Mouse (Mus musculus) megakaryocyte, embryonic 14.5 days (primary cell): Measurements from ENCODE around the gene Fcrla. TPM values are rescaled to one million over a fixed set of nuclear protein-coding genes. Genes with fewer than 3 reads are reported as not detected.

Experiments used
- H3K27me3 ChIP-seq: replicated peaks from 2 replicates; pipeline ENCODE3; 2012; ENCODE audit warnings: inconsistent platforms
- H3K36me3 ChIP-seq: replicated peaks from 2 replicates; pipeline ENCODE3; 2012; ENCODE audit warnings: low read length, inconsistent platforms, mixed read lengths
- H3K4me1 ChIP-seq: 2 replicates; pipeline ENCODE4 v1.6.1; 2012; ENCODE audit warnings: inconsistent platforms
- H3K4me3 ChIP-seq: replicated peaks from 2 replicates; pipeline ENCODE3; 2012; ENCODE audit warnings: moderate library complexity, mild to moderate bottlenecking, inconsistent platforms
- H3K9me3 ChIP-seq: 2 replicates; pipeline ENCODE4 v1.6.1; 2012; ENCODE audit warnings: inconsistent platforms
- FLI1 ChIP-seq: IDR thresholded peaks from 2 replicates; pipeline ENCODE4 v1.6.1; 2012; ENCODE audit warnings: low read length, inconsistent platforms, mixed read lengths
- GATA1 ChIP-seq: IDR thresholded peaks from 3 replicates; pipeline ENCODE4 v1.6.1; 2012; ENCODE audit warnings: mixed read lengths, low read length, inconsistent platforms, borderline replicate concordance
- polyA plus RNA-seq: library from polyadenylated mRNA; stranded (reverse); fragments of >175 nt; gene quantifications from 2 replicates; pipeline ENCODE4 v1.2.3, GENCODE M21; 2012; ENCODE audit warnings: low replicate concordance; ENCODE audit not compliant: insufficient read depth

The Fcrla gene
- polyA plus RNA-seq, 1 experiment = not detected

- 0 out of 2 replicates have a peak, but pooled peaks cover 7% of the 10 kb centered on the region for H3K4me1 ChIP-seq
- no peak overlapping the region for H3K4me3 ChIP-seq
- peaks cover 2% of the 10 kb centered on the region for H3K27me3 ChIP-seq
- peaks cover 10% of the 10 kb centered on the region for H3K9me3 ChIP-seq
- no peaks in the 10 kb centered on the region for H3K36me3 ChIP-seq
- TF ChIP-seq FLI1 (no peak), GATA1 (no peak)
Observed at GRCm38 (mm10) chr1:170933386-170933920, 6.1 kb upstream of the Fcrla start.

GRCm38 (mm10) chr1:170932043-170932442 is 4.7 kb upstream of the Fcrla start:
- H3K4me3 ChIP-seq = no peak overlapping the region
- H3K36me3 ChIP-seq = no peaks in the 10 kb centered on the region
- H3K4me1 ChIP-seq = 0 out of 2 replicates have a peak, but pooled peaks cover 9% of the 10 kb centered on the region
- H3K9me3 ChIP-seq = peaks cover 10% of the 10 kb centered on the region
- peaks cover 2% of the 10 kb centered on the region for H3K27me3 ChIP-seq
- no peak for TF ChIP-seq GATA1

GRCm38 (mm10) chr1:170929245-170929644 is 1.9 kb upstream of the Fcrla start:
- Histone ChIP-seq H3K9me3 (no peaks in the 10 kb centered on the region), H3K36me3 (no peaks in the 10 kb centered on the region), H3K27me3 (peaks cover 2% of the 10 kb centered on the region), H3K4me1 (peaks cover 10% of the 10 kb centered on the region), H3K4me3 (no peak overlapping the region)
- TF ChIP-seq FLI1 = no peak
- no peak for TF ChIP-seq GATA1

- Histone ChIP-seq H3K4me3 (no peak overlapping the region), H3K9me3 (no peaks in the 10 kb centered on the region), H3K4me1 (peaks cover 11% of the 10 kb centered on the region), H3K36me3 (no peaks in the 10 kb centered on the region), H3K27me3 (peaks cover 2% of the 10 kb centered on the region)
- TF ChIP-seq FLI1 (no peak), GATA1 (no peak)
Observed at GRCm38 (mm10) chr1:170928467-170928866, 1.1 kb upstream of the Fcrla start.

DNA sequence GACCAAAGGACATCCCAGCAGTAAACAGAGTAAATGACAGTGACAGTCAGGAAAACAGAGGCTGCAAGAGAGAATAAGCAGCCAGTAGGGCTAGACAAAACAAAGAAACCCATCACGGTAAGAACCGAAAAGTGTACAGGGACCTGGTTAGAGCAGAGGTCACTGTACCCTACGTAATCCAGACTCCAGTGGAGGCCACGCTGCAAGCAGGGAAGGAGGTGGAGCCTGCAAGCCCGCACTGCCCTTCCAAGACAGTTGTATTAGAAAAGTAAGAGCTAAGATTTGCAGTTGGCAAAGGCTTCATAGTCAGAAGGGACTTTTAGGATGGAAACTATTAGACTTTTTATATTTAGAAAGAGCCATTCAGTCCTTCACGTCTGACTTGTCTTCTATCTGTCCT is 442 bp downstream of the Fcrla start:
- H3K4me3 ChIP-seq = no peak overlapping the region
- peaks cover 15% of the 10 kb centered on the region for H3K4me1 ChIP-seq
- TF ChIP-seq GATA1 (no peak), FLI1 (no peak)

GRCm38 (mm10) chr1:170924485-170924884 is 2.9 kb downstream of the Fcrla start:
- Histone ChIP-seq H3K27me3 (peaks cover 16% of the 10 kb centered on the region), H3K4me3 (peak overlapping the region; percentile 75), H3K4me1 (peaks cover 15% of the 10 kb centered on the region), H3K36me3 (no peaks in the 10 kb centered on the region), H3K9me3 (no peaks in the 10 kb centered on the region)
- TF ChIP-seq GATA1 = no peak
- no peak for TF ChIP-seq FLI1

More for the DNA sequence above, 442 bp downstream of the Fcrla start:
- Histone ChIP-seq H3K27me3 (peaks cover 9% of the 10 kb centered on the region), H3K36me3 (no peaks in the 10 kb centered on the region), H3K9me3 (no peaks in the 10 kb centered on the region)

DNA sequence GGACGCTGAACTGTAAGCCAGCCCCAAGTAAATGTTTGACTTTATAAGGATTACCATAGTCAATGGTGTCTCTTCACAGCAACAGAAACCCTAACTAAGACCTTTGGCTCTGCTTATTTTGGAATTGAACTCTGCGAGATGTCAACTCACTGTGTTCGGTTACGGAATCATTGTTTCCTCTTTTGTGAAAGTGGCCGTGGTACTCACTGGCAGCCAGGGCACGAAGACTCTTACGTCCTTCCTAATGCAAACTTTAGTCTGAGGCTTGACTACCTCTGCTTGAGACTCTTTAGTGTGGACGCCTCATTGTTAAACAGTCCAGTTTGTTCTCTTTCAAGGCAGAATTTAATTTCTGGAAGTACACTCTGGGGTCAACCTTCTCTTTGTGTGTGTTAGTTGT is 8.1 kb downstream of the Fcrla start:
- Histone ChIP-seq H3K27me3 (peaks cover 31% of the 10 kb centered on the region), H3K36me3 (no peaks in the 10 kb centered on the region), H3K4me1 (peaks cover 11% of the 10 kb centered on the region), H3K4me3 (no peak overlapping the region), H3K9me3 (peaks cover 8% of the 10 kb centered on the region)
- TF ChIP-seq GATA1 (no peak), FLI1 (no peak)

DNA sequence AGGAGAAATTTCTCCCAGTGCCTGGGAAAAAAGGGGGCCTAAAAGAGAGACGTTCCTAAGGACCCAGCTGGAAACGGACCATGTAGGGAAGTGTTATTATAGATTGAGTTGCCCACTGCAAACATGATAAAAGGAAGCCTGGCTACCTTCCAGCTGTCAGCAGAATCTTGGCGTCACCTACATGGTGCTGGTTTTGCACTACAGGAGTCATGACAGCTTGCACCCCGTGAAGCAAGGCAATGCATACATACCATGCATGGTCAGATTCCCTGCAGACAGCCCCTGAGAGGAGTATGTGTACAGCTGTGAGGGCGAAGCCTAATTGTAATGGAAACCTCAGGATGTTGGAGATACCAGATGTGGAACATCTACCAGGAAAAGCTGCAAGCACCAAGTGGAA is 11.7 kb downstream of the Fcrla start:
- H3K27me3 ChIP-seq = peaks cover 44% of the 10 kb centered on the region
- peaks cover 21% of the 10 kb centered on the region for H3K4me1 ChIP-seq
- H3K36me3 ChIP-seq = no peaks in the 10 kb centered on the region
- no peak overlapping the region for H3K4me3 ChIP-seq
- peaks cover 8% of the 10 kb centered on the region for H3K9me3 ChIP-seq
- TF ChIP-seq FLI1 (no peak), GATA1 (no peak)

DNA sequence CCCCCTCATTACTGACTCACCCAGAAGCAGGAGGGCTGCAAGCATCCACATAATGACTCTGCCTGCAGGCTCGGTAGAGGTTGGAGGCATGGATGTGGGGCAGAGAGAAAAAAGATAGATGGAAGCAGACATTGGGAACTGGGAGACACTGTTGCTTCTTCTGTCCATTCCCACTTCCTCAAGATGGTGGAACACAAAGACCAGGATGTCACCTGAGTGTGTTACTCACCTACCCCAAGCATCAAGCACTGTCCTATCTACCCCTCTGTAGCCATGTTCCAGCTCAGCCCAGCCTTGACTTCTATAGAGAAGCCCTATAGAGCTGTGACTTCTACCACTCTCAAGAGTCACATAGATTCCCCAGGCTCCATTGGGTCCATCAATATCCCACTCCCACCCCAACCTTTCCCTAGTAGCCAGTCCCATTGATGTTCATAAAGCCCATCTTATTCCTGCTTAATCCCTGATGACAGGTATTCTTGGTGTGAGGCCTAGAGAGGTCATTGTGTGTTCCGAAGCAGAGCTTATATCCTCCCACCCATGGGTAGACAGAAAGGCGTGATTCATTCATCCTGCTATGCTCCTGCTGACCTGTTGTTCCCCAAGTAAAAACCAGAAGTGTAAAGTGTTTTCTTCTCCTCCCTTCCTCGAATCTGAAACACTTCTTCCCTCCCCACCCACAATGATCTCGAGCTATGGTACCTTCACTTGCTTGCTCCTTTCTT is 14.3 kb downstream of the Fcrla start, which contains the start of gene Fcrlb:
Gene Fcrlb (minus strand): TSS at position 51 of the 725 bp plus-strand sequence.
- no peak for TF ChIP-seq GATA1
- TF ChIP-seq FLI1 = no peak
- Histone ChIP-seq H3K9me3 (peaks cover 8% of the 10 kb centered on the region), H3K4me3 (peak within 1 kb of the TSS; percentile 70), H3K27me3 (peaks cover 59% of the 10 kb centered on the region), H3K36me3 (no peaks in the 10 kb centered on the region), H3K4me1 (peaks cover 28% of the 10 kb centered on the region)

DNA sequence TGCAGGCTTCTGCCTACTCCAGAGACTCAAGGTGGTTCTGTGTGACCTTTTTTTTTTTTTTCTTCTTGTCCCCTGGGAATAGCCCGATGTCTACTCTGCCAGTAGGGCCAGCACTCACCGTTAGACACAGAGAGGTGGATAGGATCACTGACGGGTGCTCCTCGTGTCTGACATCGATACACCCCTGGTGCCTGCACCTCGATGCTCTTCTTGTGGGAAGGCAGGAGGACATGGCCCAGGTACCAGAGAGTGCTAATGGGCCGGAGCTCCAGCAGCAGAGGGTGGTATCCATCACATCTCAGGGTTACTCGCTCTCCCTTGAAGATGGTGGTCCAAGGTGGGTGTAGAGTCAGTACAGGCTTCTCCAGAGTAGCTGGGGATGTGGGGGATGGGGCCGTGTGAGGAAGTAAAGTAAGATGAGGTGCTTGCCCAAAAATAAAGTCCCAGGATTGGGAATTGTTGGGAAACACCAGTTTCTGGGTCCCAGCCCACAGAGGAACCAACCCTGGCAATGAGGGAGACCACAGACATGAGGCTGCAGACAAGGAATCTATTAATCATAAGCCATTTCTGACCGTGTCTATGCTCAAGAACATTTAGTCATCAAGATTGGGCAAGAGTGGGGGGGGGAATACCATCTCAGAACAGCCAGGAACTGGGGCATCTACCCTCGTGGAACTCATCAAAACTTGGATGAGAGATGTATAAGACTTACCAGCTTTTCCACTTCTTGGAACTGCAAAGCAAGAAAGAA is 15.3 kb downstream of the Fcrla start:
- peaks cover 68% of the 10 kb centered on the region for H3K27me3 ChIP-seq
- TF ChIP-seq FLI1 (no peak), GATA1 (no peak)

More for the DNA sequence above, 15.3 kb downstream of the Fcrla start:
- Histone ChIP-seq H3K4me3 (peak overlapping the region; percentile 70), H3K4me1 (peaks cover 37% of the 10 kb centered on the region), H3K9me3 (peaks cover 8% of the 10 kb centered on the region), H3K36me3 (no peaks in the 10 kb centered on the region)
